Mouse (Mus musculus): Measurements from ENCODE around the gene Plekhg1. TPM values are rescaled to one million over a fixed set of nuclear protein-coding genes. Genes with fewer than 3 reads are reported as not detected.

The Plekhg1 gene
- total RNA-seq (2021), result 10 to 100 TPM; 16.3 to 16.4 TPM
- long read RNA-seq, experiment 1, result 0 reads
- long read RNA-seq, experiment 2, partial matches to known transcripts, result 0 of 3 reads
- long read RNA-seq, experiment 2, other reads (novel, unspliced or antisense), result 3 of 3 reads

DNA sequence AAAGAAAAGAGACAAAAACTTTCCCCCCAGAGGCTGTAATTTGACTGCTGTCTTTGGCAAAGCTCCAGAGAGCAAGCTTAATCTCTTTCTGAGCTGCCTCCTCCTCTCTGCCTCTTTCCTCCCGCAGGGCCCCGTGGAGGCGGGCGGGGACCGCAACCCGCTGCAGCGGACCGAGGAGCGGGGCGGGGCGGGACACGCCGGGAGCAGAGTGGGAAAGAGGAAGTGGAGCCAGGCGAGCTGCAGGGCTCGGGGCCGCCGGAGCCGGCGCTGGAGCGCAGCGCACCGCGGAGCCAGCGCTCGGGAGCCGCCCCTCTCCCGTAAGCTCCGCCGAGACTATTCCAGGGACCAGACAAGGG, at the start of gene Plekhg1:
TSS of gene Plekhg1 (plus strand) at position 217 of the 356 bp plus-strand sequence.
- DNase-seq, result peak; percentile 87 to 90
- intact Hi-C loops (cut with DNase I), result loop anchor here (1.0 to 5.0 kb wide), 6 partner anchors 65 to 203 kb away; no protein-coding TSS in a partner anchor

- intact Hi-C loops (cut with DNase I), result no loop called here
- peak in 1 of 2 experiments; percentile 18 for DNase-seq
Observed at GRCm38 (mm10) chr10:3692791-3693190, 47.4 kb upstream of the Plekhg1 start.

- intact Hi-C loops (cut with DNase I), result no loop called here
Observed at GRCm38 (mm10) chr10:3693699-3694280, 46.4 kb upstream of the Plekhg1 start.

DNA sequence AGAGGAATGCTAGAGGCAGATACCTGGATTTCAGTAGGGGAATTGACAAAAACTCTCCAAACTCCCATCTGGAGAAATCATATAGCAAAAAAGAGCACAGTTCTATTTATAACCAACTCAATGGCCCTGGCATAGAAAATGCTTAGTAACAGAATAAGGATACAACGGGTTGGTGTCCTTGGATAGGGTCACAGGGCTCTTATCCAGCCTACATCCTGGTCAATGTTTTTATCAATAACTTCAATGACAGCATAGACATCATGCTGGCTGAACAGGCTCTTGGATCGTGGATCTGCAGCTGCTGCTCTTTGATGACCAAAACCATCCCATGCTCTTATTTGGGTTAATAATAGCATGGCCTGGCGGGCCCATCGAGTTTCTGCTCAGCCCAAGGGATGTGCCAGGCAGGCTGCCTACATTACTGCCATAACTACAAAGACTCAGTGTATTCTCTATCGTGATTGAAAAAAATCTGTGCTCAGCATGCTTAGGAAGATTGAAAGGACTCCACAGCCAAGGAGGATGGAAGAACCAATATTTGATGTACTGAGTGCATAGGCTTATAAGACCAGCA, 44.7 kb upstream of the Plekhg1 start:
- intact Hi-C loops (cut with DNase I), result loop anchor here (5.0 kb wide), 3 partner anchors 42 to 63 kb away; no protein-coding TSS in a partner anchor
- DNase-seq, result peak in 1 of 2 experiments; percentile 22

More at GRCm38 (mm10) chr10:3693699-3694280, 46.4 kb upstream of the Plekhg1 start:
- DNase-seq, result no peak

GRCm38 (mm10) chr10:3696727-3697348, 43.3 kb upstream of the Plekhg1 start:
- intact Hi-C loops (cut with DNase I), result loop anchor here (5.0 kb wide), 3 partner anchors 40 to 65 kb away; no protein-coding TSS in a partner anchor
- peak; percentile 60 to 62 for DNase-seq

DNA sequence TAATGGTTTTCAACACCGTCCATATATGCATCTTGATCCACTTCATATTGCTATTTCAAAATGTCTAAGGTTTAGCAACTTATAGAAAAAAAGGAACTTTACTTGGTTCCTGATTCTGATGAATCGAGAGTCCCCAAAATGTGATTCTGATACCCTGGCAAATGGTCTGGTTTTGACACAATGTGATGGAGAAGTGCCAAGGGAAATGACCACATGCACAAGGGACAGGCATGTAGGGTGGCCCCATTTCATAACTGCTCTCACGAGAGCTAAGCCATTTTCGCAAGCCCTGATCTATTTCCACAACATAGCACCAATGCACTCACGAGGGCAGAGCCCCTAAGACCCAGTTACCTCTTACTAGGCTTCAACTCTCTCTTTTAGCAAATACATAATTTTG, 42.7 kb upstream of the Plekhg1 start:
- intact Hi-C loops (cut with DNase I), result loop anchor here (5.0 kb wide), 3 partner anchors 40 to 65 kb away; no protein-coding TSS in a partner anchor

DNA sequence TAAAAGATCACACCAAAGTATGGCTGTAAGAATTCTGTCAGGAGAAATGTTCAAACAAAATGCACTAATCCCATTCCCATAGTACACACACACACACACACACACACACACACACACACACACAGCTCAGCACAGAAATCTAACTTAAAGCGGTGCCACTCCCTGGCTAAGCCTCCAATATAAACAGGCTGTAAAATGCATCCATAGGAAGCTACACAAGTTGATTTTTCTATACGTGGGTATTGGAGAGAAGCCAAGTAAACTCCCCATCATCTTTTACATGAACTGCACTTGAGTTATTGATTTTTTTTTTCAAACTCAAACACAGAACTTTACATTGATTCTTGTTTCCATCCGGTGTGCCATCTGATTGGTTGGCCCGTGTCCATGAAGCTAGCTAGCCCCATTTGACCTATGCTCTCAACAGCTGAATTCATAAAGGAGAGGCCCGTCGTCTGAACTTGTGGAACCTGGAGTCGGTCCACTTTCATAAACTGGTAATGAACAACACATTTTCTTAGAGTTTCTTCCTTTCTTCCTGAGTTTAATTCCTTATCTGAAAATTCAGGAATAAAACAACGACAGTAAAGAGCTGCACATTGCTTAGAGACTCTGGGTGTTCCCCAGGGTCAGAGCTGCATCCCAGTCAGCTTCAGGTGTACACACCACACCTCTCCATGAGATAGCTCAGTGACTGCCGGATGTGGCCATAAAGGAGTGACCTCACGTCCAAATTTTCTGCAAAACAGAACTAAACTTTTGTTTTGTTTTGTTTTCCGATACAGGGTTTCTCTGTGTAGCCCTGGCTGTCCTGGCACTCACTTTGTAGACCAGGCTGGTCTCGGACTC, 39.7 kb upstream of the Plekhg1 start:
- intact Hi-C loops (cut with DNase I), result no loop called here

More for the DNA sequence above, 42.7 kb upstream of the Plekhg1 start:
- peak in 1 of 2 experiments; percentile 19 for DNase-seq

GRCm38 (mm10) chr10:3701832-3702231, 38.3 kb upstream of the Plekhg1 start:
- intact Hi-C loops (cut with DNase I), result no loop called here
- no peak for DNase-seq

More for the DNA sequence above, 39.7 kb upstream of the Plekhg1 start:
- DNase-seq, result no peak

GRCm38 (mm10) chr10:3702585-3702984, 37.6 kb upstream of the Plekhg1 start:
- intact Hi-C loops (cut with DNase I), result no loop called here
- DNase-seq, result no peak

DNA sequence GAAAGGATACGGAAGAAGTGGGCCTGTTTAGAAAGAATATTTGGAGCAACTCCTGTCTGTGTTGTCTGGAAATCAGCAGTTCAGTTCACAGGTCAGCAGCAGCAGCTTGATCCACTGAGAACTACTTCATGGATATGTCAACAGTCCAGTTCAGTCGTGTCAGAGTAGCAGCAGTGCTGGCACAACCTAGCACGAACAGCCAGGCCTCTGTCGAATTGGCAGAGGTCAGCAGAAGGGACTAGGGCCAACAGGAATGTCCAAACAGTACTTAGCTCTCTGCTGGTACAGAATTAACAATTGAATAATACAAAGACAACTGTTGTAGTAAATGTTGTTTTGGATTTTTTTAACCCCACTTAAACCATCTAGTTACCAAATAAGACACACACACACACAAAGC, 33.9 kb upstream of the Plekhg1 start:
- intact Hi-C loops (cut with DNase I), result no loop called here
- peak; percentile 11 to 25 for DNase-seq

DNA sequence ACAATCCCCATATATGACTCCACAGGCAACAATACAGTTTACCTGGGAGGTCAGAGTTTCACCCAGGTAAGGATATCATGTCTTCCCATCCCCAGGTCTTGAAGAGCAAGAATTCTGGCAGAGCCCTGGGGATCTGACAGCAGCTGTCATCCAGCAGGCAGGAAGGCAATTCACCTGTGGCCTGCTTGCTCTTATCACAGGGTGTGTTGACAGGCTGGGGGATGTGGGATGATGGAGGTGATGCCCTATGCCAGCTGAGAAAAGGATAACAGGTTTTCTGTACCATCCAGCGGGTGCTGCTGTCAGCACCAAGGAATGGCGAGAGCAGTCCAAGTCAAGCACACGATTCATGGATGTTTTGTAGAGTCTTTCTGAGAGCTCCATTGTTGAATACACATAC, 30.1 kb upstream of the Plekhg1 start:
- intact Hi-C loops (cut with DNase I), result no loop called here
- no peak for DNase-seq

DNA sequence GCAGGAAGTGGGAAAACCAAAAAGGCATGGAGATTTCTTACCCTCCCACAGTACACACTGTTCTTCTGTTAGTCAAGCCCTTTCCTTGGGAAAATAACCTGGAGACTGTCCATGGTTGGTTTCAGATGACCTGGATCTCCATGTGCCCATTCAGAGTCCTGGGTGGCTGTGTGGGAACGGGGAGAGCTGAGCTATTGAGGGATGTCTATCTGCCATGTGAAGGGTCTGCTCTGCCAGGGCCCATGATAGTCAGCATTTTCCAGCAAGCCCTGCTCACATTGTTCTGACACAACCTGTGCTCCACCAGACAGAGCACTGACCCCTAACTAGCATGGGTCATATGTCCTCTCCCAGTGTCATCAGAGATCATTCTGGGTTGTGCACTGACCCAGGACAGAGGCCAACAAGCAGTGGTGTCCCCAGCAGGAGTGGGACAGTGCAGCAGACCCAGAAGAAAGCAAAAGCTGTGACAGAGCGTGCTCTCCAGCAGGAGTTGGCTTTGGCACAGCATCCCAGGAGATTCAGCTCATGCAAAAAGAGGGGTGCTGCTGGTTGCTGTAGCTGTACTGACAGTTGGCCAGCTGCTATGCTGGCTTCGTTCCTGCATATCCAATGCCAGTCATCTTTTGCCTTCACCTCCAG, 24.7 kb upstream of the Plekhg1 start:
- intact Hi-C loops (cut with DNase I), result loop anchor here (5.0 kb wide), 1 partner anchor 143 kb away; no protein-coding TSS in a partner anchor
- DNase-seq, result peak; percentile 33 to 43

DNA sequence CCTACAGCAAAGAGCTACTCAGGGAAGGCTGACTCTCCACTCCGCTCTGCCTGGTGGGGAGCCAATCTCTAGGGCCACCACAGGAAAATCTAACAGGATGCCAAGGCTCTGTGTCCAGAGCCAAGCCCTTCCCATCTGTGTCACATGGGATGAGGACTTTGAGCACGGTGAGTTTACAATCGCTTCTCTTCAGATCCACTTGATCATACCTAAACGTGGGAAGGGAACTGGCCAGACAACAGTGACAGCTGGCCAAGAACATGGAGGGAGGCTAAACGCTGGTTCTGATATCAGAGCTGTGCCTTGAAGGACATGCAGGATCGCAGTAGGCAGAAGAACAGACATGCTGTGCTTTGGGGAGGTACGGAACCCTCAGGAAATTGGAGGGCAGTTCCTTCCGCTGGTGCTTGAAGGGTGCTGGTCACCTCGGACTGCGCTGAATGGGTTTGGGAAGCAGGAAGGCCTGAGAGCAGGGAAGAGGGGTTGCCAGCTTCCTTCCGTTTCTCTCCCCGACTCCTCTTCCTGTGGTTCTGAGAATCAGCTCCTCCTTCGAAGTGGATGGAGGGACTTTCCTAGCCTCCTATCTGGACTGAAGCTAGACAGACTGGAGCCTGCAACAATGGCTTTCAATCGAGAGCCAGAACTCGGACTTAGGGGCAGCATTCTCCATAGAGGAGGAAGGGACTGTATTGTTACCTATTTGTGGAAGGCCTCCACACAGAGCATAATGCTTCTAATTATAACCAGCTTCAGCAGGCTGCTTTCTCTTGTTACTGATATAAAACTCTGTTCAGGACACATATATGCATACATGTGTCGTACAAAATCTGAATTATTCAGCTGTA, 21.9 kb upstream of the Plekhg1 start:
- intact Hi-C loops (cut with DNase I), result loop anchor here (5.0 kb wide), 1 partner anchor 146 kb away; no protein-coding TSS in a partner anchor

DNA sequence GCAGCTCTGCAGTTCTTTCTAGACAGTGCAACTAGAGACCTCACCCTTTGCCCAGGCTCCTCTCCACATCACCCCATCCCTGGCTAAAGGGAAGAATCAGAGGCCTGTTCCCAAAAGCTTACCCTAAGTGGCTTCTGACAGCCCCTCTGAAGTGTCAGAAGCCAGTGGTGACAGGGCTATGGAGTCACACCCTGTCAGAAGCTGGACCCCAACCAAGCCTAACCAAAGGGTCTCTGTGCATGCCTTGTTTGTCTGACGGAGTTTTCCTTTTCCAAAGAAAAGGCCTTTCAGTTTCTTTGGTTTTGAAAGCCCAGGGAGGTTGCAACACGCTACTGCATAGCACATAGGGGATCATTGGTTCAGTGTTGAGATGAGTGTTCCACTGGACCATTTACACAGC, 19.9 kb upstream of the Plekhg1 start:
- DNase-seq, result no peak
- intact Hi-C loops (cut with DNase I), result no loop called here

More for the DNA sequence above, 21.9 kb upstream of the Plekhg1 start:
- peak; percentile 69 to 81 for DNase-seq

- intact Hi-C loops (cut with DNase I), result no loop called here
- no peak for DNase-seq
Observed at GRCm38 (mm10) chr10:3722339-3722738, 17.8 kb upstream of the Plekhg1 start.

DNA sequence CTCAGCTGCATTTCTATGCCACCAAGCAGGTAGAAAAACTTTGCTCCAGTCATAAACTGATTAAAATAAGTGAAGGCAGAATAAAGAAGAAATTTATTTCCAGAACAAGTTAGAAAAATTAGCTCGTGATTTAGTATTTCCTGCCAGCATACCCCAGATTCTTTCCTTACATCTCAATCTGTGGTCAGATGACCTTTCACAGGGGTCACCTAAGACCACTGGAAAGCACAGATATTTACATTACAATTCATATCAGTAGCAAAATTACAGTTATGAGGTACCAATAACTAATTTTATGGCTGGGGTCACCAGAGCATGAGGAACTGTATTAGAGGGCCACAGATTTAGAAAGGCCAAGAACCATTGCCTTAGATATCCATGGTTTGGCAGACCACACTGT, 15.5 kb upstream of the Plekhg1 start:
- intact Hi-C loops (cut with DNase I), result no loop called here
- no peak for DNase-seq

DNA sequence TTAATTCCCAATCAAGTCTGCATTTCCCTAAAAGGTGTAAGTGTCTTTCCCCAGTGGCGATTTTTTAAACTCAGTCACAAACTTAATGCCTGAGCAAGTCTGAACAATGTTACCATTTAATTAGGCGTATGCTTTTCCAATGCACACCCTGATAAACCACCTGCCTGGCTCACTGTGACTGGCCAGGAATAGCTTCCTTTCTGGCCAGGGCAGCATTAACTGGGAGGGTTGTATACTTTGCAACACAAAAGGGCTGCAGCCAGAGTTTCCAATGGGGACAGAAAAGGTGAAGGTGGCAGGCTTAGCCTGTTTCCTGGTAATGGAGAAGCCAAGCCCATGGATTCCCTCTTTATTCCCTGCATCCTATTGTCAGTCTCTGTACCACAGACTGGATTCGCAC, 10.5 kb upstream of the Plekhg1 start:
- intact Hi-C loops (cut with DNase I), result no loop called here
- DNase-seq, result no peak

GRCm38 (mm10) chr10:3730314-3730713, 9.8 kb upstream of the Plekhg1 start:
- intact Hi-C loops (cut with DNase I), result no loop called here
- DNase-seq, result no peak

- DNase-seq, result no peak
- intact Hi-C loops (cut with DNase I), result loop anchor here (5.0 kb wide), 2 partner anchors 40 to 90 kb away; no protein-coding TSS in a partner anchor
Observed at GRCm38 (mm10) chr10:3737034-3737433, 3.1 kb upstream of the Plekhg1 start.
